Mouse (Mus musculus) 3134 (cell line): ENCODE measurements around the gene Utrn.
A peak's percentile ranks its signal among the peaks of the same experiment; 100 is the strongest.

Experiments
- DNase-seq: peaks from one replicate; pipeline ENCODE4 v3.0.0-alpha.2; 2011; ENCODE audit warnings: low spot score; ENCODE audit not compliant: insufficient read length; ENCODE audit errors: extremely low read depth

Gene Utrn

GRCm38 (mm10) chr10:12874577-12875277 is 5.6 kb upstream of the Utrn start:
- peak; percentile 46 for DNase-seq

- no peak for DNase-seq
These were observed 681 bp upstream of the Utrn start for GRCm38 (mm10) chr10:12869846-12870245.

- peak; percentile 98 for DNase-seq
These were observed 756 bp downstream of the Utrn start for GRCm38 (mm10) chr10:12868189-12869028.

GRCm38 (mm10) chr10:12867733-12868188 is 1.4 kb downstream of the Utrn start:
- no peak for DNase-seq

GRCm38 (mm10) chr10:12866971-12867732 is 2.0 kb downstream of the Utrn start:
- peak; percentile 58 for DNase-seq

- no peak for DNase-seq
These were observed 4.0 kb downstream of the Utrn start for GRCm38 (mm10) chr10:12865201-12865600.

- no peak for DNase-seq
These were observed 5.6 kb downstream of the Utrn start for GRCm38 (mm10) chr10:12863581-12863980.

GRCm38 (mm10) chr10:12862047-12862446 is 7.1 kb downstream of the Utrn start:
- DNase-seq = no peak

- no peak for DNase-seq
These were observed 7.8 kb downstream of the Utrn start for GRCm38 (mm10) chr10:12861381-12861780.

- DNase-seq = no peak
These were observed 8.4 kb downstream of the Utrn start for GRCm38 (mm10) chr10:12860765-12861164.

- no peak for DNase-seq
These were observed 8.8 kb downstream of the Utrn start for GRCm38 (mm10) chr10:12860331-12860730.

GRCm38 (mm10) chr10:12858017-12858416 is 11.1 kb downstream of the Utrn start:
- DNase-seq = peak; percentile 59

GRCm38 (mm10) chr10:12854298-12854697 is 14.9 kb downstream of the Utrn start:
- no peak for DNase-seq

GRCm38 (mm10) chr10:12853776-12854175 is 15.4 kb downstream of the Utrn start:
- DNase-seq = no peak

- no peak for DNase-seq
These were observed 16.0 kb downstream of the Utrn start for GRCm38 (mm10) chr10:12853196-12853620.

GRCm38 (mm10) chr10:12852416-12853195 is 16.6 kb downstream of the Utrn start:
- DNase-seq = no peak

GRCm38 (mm10) chr10:12850781-12851471 is 18.2 kb downstream of the Utrn start:
- no peak for DNase-seq

GRCm38 (mm10) chr10:12848322-12849108 is 20.6 kb downstream of the Utrn start:
- no peak for DNase-seq

- DNase-seq = no peak
These were observed 26.6 kb downstream of the Utrn start for GRCm38 (mm10) chr10:12842543-12842942.
